Mouse (Mus musculus) ES-E14 (cell line): ENCODE measurements around the gene Mep1a.

Experiments
- CHD2 ChIP-seq: IDR thresholded peaks from 2 replicates; pipeline ENCODE4 v1.6.1; 2014; ENCODE audit warnings: mild to moderate bottlenecking, low read depth, low read length, inconsistent platforms
- HCFC1 ChIP-seq: IDR thresholded peaks from 2 replicates; pipeline ENCODE4 v1.6.1; 2012; ENCODE audit warnings: low read length, inconsistent platforms, borderline replicate concordance; ENCODE audit not compliant: insufficient read depth
- MAFK ChIP-seq: IDR thresholded peaks from 2 replicates; pipeline ENCODE4 v1.6.1; 2014; ENCODE audit warnings: mild to moderate bottlenecking, low read depth, low read length, inconsistent platforms; ENCODE audit not compliant: insufficient read depth
- ZNF384 ChIP-seq: IDR thresholded peaks from 2 replicates; pipeline ENCODE4 v1.6.1; 2012; ENCODE audit warnings: low read depth, low read length, inconsistent platforms

DNA sequence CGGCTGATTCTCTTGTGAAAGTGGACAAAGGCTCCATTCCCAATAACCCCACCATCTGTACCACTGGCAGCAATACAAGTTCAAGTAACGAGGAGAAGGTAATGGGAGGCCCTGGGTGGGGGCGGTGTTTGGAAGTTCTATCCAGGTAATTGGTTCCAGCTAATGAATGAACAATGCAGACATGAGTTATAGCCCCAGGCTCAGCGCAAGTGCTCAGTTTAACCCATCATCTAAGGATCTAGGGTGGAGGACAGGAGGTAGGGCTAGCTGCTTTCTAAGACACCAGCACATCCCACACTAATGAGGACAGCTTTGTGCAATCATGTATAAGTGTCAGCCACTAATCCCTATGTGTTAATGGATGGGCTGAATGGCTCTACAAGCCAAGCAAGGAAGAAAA is 8.2 kb upstream of the Mep1a start:
- TF ChIP-seq CHD2, result no peak
- no peak for TF ChIP-seq HCFC1
- no peak for TF ChIP-seq ZNF384
- TF ChIP-seq MAFK, result no peak
